Mouse (Mus musculus) thymus, postnatal 0 days (tissue): ENCODE measurements around the gene Calm3. TPM values are rescaled to one million over a fixed set of nuclear protein-coding genes. Genes with fewer than 3 reads are reported as not detected.

ENCODE experiments used
- polyA plus RNA-seq: library from polyadenylated mRNA; unstranded; fragments of >200 nt; fragmentation: Nextera tagmentation; extraction: Ambion mirVana; gene quantifications from 2 replicates; pipeline ENCODE4 v1.2.1, GENCODE M21; 2015

The Calm3 gene
- polyA plus RNA-seq, 1 experiment from 2014 or later = 201 TPM

Other genes with a start within 250 kb of the Calm3 start
- gene Ceacam15, start 248.4 kb downstream of the Calm3 start, polyA plus RNA-seq = 0.86 and 1.3 TPM in 2 replicates
- 0.23 and 0.44 TPM in 2 replicates for gene Ceacam9, start 202.2 kb downstream of the Calm3 start, polyA plus RNA-seq
- gene Ap2s1, start 185.7 kb downstream of the Calm3 start, polyA plus RNA-seq = 326 and 329 TPM in 2 replicates
- gene Slc1a5, start 142.8 kb downstream of the Calm3 start, polyA plus RNA-seq = 77.9 and 80.3 TPM in 2 replicates
- gene Strn4, start 108.2 kb downstream of the Calm3 start, polyA plus RNA-seq = 57.1 and 60.9 TPM in 2 replicates
- 17.1 and 18.8 TPM in 2 replicates for gene Fkrp, start 107.4 kb downstream of the Calm3 start, polyA plus RNA-seq
- 70.6 and 80.0 TPM in 2 replicates for gene Prkd2, start 81.2 kb downstream of the Calm3 start, polyA plus RNA-seq
- gene Dact3, start 48.8 kb downstream of the Calm3 start, polyA plus RNA-seq = 0.13 and 0.18 TPM in 2 replicates
- 0.44 and 0.85 TPM in 2 replicates for gene Gng8, start 32.3 kb downstream of the Calm3 start, polyA plus RNA-seq
- 1.9 and 2.6 TPM in 2 replicates for gene Ptgir, start 17.6 kb downstream of the Calm3 start, polyA plus RNA-seq
- 5.1 and 6.4 TPM in 2 replicates for gene Pnmal2, start 20.6 kb upstream of the Calm3 start, polyA plus RNA-seq
- 0.04 TPM in 2 replicates for gene Pnmal1, start 35.6 kb upstream of the Calm3 start, polyA plus RNA-seq
- 0.33 and 0.49 TPM in 2 replicates for gene Gm42372, start 59.0 kb upstream of the Calm3 start, polyA plus RNA-seq
- gene Ccdc8, start 68.6 kb upstream of the Calm3 start, polyA plus RNA-seq = 3.7 and 4.7 TPM in 2 replicates
- gene Ppp5c, start 103.8 kb upstream of the Calm3 start, polyA plus RNA-seq = 120 TPM in 2 replicates
- gene Hif3a, start 138.3 kb upstream of the Calm3 start, polyA plus RNA-seq = 1.5 and 2.4 TPM in 2 replicates
- 0.05 and 0.08 TPM in 2 replicates for gene Psg16, start 149.9 kb upstream of the Calm3 start, polyA plus RNA-seq
- gene Ceacam3, start 226.2 kb upstream of the Calm3 start, polyA plus RNA-seq = not detected in 2 replicates